Mouse (Mus musculus) myocyte (in vitro differentiated cells): ENCODE measurements at regions not wholly inside any gene's neighbourhood (a gene's known extent, or its start where the extent isn't known, plus 50 kb on each side); places are given as distances from the start of the nearest gene placed in this dataset.

ENCODE experiments used
- E2F4 ChIP-seq: IDR thresholded peaks from one replicate; pipeline ENCODE4 v1.6.1; 2011; ENCODE audit warnings: mild to moderate bottlenecking, control low read depth, moderate library complexity; ENCODE audit not compliant: insufficient read depth
- MAX ChIP-seq: IDR thresholded peaks from one replicate; pipeline ENCODE4 v1.6.1; 2011; ENCODE audit warnings: low read depth, mild to moderate bottlenecking, control low read depth
- MYOG ChIP-seq, 3 experiments: IDR thresholded peaks; one replicate each; pipeline ENCODE4 v1.6.1; 2011; ENCODE audit warnings: control low read depth in 2 of 3, low read depth in 2 of 3, mild to moderate bottlenecking in 2 of 3; ENCODE audit not compliant: insufficient read length in 2 of 3, control insufficient read depth in 1 of 3, insufficient read depth in 1 of 3
- POLR2A ChIP-seq: IDR thresholded peaks from one replicate; pipeline ENCODE4 v1.6.1; 2011; ENCODE audit warnings: low read depth, mild to moderate bottlenecking, control low read depth, moderate library complexity; ENCODE audit not compliant: insufficient read length
- TCF12 ChIP-seq: IDR thresholded peaks from one replicate; pipeline ENCODE4 v1.6.1; 2011; ENCODE audit warnings: mild to moderate bottlenecking, control low read depth; ENCODE audit not compliant: poor library complexity, insufficient read depth, severe bottlenecking
- USF1 ChIP-seq: IDR thresholded peaks from one replicate; pipeline ENCODE4 v1.6.1; 2011; ENCODE audit warnings: low read depth, mild to moderate bottlenecking, control low read depth, moderate library complexity

- TF ChIP-seq USF1 (no peak), POLR2A (no peak), E2F4 (no peak), MAX (no peak), MYOG (IDR thresholded peaks at IDR 0.05; ENCODE audit: control insufficient read depth in 1 of 3, insufficient read depth in 1 of 3, insufficient read length in 2 of 3, low read depth in 2 of 3) (no peak), TCF12 (no peak)
Observed at GRCm38 (mm10) chr6:12809601-12810000, 60.4 kb upstream of the Thsd7a start.
